Mouse (Mus musculus) midbrain, embryonic 11.5 days (tissue): ENCODE measurements around the gene Gm6525. TPM values are rescaled to one million over a fixed set of nuclear protein-coding genes. Genes with fewer than 3 reads are reported as not detected.

Source experiments
- ATAC-seq: fragments of 200-750 bp; cut with Nextera tagmentation; 2 replicates; pipeline ENCODE4 v1.8.0; 2017; ENCODE audit warnings: moderate TSS enrichment, moderate library complexity; ENCODE audit not compliant: low FRiP score
- DNase-seq: peaks from one replicate; pipeline ENCODE4 v3.0.0; 2015; ENCODE audit warnings: low spot score; ENCODE audit errors: missing footprints
- H3K27ac ChIP-seq: fragments of 300-500 bp; sonication (generic); 2 replicates; pipeline ENCODE4 v1.5.1; 2014; ENCODE audit warnings: low read depth, low read length
- H3K27me3 ChIP-seq: fragments of 300-500 bp; sonication (generic); 2 replicates; pipeline ENCODE4 v1.6.1; 2014; ENCODE audit warnings: mild to moderate bottlenecking, low read length, moderate library complexity, mixed read lengths; ENCODE audit not compliant: control insufficient read depth, insufficient read depth
- H3K36me3 ChIP-seq: fragments of 300-500 bp; sonication (generic); 2 replicates; pipeline ENCODE4 v1.6.1; 2014; ENCODE audit warnings: mild to moderate bottlenecking, low read length, moderate library complexity, mixed read lengths; ENCODE audit not compliant: control insufficient read depth, insufficient read depth
- H3K4me1 ChIP-seq: fragments of 300-500 bp; sonication (generic); 2 replicates; pipeline ENCODE4 v1.6.1; 2014; ENCODE audit warnings: low read length; ENCODE audit not compliant: control insufficient read depth, insufficient read depth
- H3K4me2 ChIP-seq: fragments of 300-500 bp; sonication (generic); 2 replicates; pipeline ENCODE4 v1.6.1; 2014; ENCODE audit warnings: mild to moderate bottlenecking, moderate library complexity
- H3K4me3 ChIP-seq: fragments of 300-500 bp; sonication (generic); 2 replicates; pipeline ENCODE4 v1.5.1; 2014; ENCODE audit warnings: low read depth, low read length
- H3K9ac ChIP-seq: fragments of 300-500 bp; sonication (generic); 2 replicates; pipeline ENCODE4 v1.6.1; 2014; ENCODE audit warnings: low read length
- H3K9me3 ChIP-seq: fragments of 300-500 bp; sonication (generic); 2 replicates; pipeline ENCODE4 v1.6.1; 2016; ENCODE audit warnings: low read length; ENCODE audit not compliant: control insufficient read depth
- WGBS: fragments of 180-500 bp; shearing (Covaris S2); extraction: QIAGEN DNeasy Blood & Tissue Kit; methylation state at CpG from one replicate; pipeline ENCODE4 v1.1.7; 2014; 5-methylcytosine and 5-hydroxymethylcytosine counted together
- polyA plus RNA-seq: library from polyadenylated mRNA; unstranded; fragments of >200 nt; fragmentation: Nextera tagmentation; extraction: Ambion mirVana; gene quantifications from 2 replicates; pipeline ENCODE4 v1.2.1, GENCODE M21; 2014

The Gm6525 gene
- polyA plus RNA-seq, 1 experiment from 2014 or later, result 0.83 TPM

GRCm38 (mm10) chr3:84136509-84136908 is 37.4 kb upstream of the Gm6525 start:
- no peak overlapping the region for H3K4me2 ChIP-seq
- no peak for ATAC-seq
- DNase-seq, result no peak
- 87% methylated on average over 7 of the region's 7 CpGs for WGBS
- H3K4me3 ChIP-seq, result no peak overlapping the region
- no peaks in the 10 kb centered on the region for H3K27me3 ChIP-seq
- H3K4me1 ChIP-seq, result no peaks in the 10 kb centered on the region
- H3K9me3 ChIP-seq, result no peaks in the 10 kb centered on the region
- no peak overlapping the region for H3K9ac ChIP-seq
- H3K27ac ChIP-seq, result no peak overlapping the region
- H3K36me3 ChIP-seq, result no peaks in the 10 kb centered on the region

DNA sequence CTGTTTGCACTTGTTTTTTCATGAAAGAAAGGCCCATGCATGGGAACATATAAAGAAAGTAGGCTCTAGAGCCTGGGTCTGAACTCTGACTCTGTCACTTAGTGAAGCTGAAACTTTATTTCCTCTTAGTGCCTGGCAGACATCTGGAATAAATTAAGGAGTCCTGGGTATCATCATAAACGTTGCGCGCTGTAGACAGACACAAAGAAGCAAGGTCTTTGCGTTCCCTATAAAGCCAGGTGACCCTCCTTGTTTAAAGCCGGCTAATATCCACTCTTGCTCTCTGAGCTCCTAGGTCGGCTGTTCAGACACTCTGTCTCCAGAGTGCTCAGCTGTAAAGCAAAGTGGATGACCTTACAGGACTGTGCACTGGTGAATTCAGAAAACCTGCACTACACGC is 33.0 kb upstream of the Gm6525 start:
- Histone ChIP-seq H3K27me3 (no peaks in the 10 kb centered on the region), H3K9ac (no peak overlapping the region), H3K36me3 (no peaks in the 10 kb centered on the region), H3K4me2 (no peak overlapping the region), H3K4me3 (no peak overlapping the region), H3K27ac (no peak overlapping the region), H3K4me1 (no peaks in the 10 kb centered on the region), H3K9me3 (no peaks in the 10 kb centered on the region)
- 86% methylated on average over 7 of the region's 7 CpGs for WGBS
- DNase-seq, result no peak
- ATAC-seq, result no peak

DNA sequence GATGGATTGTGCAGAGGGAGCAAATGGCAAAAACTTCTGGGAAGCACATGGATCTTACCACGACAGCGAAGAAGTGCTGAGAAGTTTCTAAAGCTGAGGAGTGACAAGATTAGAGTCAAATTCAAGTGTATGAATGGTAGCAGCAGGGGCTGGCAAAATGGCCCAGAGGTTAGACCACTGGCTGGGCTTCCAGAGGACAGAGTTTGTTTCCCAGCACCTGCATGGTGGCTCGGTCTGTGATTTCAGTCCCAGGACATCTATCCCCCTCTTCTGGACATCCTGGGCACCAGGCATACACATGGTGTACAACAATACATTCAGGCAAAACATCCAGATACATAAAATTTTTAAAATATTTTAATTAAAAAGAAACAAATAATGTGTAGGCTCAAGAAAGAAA is 24.1 kb upstream of the Gm6525 start:
- Histone ChIP-seq H3K9me3 (no peaks in the 10 kb centered on the region; the same call in 1 of the 2 replicates), H3K27me3 (no peaks in the 10 kb centered on the region), H3K9ac (no peak overlapping the region), H3K36me3 (no peaks in the 10 kb centered on the region), H3K4me3 (no peak overlapping the region), H3K4me1 (no peaks in the 10 kb centered on the region), H3K4me2 (no peak overlapping the region), H3K27ac (no peak overlapping the region)
- 96% methylated on average over 3 of the region's 3 CpGs for WGBS
- DNase-seq (no peak), ATAC-seq (no peak)

DNA sequence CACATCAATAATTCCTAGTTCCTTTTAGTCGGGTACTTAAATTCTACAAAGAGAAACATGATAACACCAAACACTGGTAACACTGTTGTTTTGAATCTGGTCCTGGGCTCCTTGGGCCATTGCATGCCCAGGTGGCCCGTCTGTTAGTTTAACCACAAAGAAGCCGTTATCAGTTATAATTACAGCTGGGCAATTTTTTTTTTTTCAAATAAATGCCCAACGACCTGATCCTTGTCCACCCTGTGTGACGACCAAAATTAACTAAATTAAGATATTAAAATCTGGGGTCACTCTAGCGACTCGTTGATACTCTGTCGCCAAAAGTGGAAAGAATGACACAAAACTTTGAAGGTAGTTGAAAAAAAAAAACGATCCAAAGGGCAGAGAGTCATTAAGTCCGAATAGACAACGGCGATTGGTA is 19.2 kb upstream of the Gm6525 start:
- ATAC-seq (no peak), DNase-seq (no peak)
- Histone ChIP-seq H3K9me3 (no peaks in the 10 kb centered on the region; the same call in 1 of the 2 replicates), H3K9ac (no peak overlapping the region), H3K27me3 (no peaks in the 10 kb centered on the region), H3K4me3 (peak overlapping the region; percentile 38; the same call in 1 of the 2 replicates), H3K36me3 (no peaks in the 10 kb centered on the region), H3K27ac (no peak overlapping the region), H3K4me1 (no peaks in the 10 kb centered on the region), H3K4me2 (peak overlapping the region; percentile 77)
- 19% methylated on average over 12 of the region's 12 CpGs for WGBS

DNA sequence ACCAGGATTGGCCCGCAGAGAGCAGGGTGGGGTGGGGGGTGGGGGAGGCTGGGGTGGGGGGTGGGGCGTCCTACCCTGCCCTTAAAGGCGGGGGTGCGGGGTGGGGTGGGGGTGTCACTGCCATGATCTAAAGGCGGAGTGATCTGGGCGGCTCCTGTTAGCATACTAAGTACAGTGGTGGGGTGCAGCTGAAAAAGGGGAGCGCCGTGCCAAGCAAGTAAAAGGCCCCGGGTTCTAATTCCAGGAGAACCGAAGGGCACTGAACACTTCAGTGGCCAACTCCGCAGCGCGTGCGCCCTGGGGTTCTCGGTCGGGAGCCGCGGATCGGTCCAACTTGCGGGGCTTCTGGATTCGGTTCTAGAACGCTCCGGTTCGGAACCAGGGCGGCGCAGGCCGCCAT is 18.8 kb upstream of the Gm6525 start:
- DNase-seq (no peak), ATAC-seq (peak; percentile 54)
- H3K4me1 ChIP-seq, result no peaks in the 10 kb centered on the region
- peak overlapping the region; percentile 38 for H3K4me3 ChIP-seq
- H3K9me3 ChIP-seq, result no peaks in the 10 kb centered on the region; the same call in 1 of the 2 replicates
- WGBS, result under 1% methylated on average over 25 of the region's 27 CpGs
- H3K27ac ChIP-seq, result no peak overlapping the region
- peak overlapping the region; percentile 69 for H3K9ac ChIP-seq
- H3K36me3 ChIP-seq, result no peaks in the 10 kb centered on the region
- H3K4me2 ChIP-seq, result peak overlapping the region; percentile 77
- no peaks in the 10 kb centered on the region for H3K27me3 ChIP-seq

DNA sequence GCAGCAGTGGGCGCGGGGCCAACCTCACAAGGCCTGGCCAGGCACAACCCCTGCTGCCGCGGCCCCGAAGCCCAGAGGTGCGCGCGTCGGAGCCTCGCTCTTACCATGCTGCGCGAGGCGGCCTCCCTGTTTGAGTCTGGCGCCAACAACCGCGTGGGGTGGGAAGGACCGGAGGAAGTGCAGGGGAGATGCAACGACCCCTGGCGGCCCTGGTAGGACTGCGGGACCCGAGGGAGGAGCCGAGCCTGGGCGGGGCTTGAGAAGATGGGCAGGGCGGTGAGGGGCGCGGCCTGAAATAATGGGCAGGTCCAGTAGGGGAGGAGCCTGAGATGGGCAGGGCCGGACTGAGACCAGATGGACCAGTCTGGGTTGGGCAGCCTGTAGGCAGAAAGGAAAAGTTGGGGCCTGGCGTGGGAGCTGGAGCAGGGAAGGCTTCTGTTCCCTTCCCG is 18.3 kb upstream of the Gm6525 start, which contains the start of gene Mnd1:
Gene Mnd1 (minus strand): TSS at position 229 of the 449 bp plus-strand sequence.
- Histone ChIP-seq H3K36me3 (no peaks in the 10 kb centered on the region), H3K4me3 (peak within 1 kb of the TSS; percentile 38), H3K9me3 (no peaks in the 10 kb centered on the region; the same call in 1 of the 2 replicates), H3K4me2 (peak within 1 kb of the TSS; percentile 77), H3K4me1 (no peaks in the 10 kb centered on the region), H3K27me3 (no peaks in the 10 kb centered on the region), H3K9ac (peak within 1 kb of the TSS; percentile 69), H3K27ac (no peak within 1 kb of the TSS)
- peak; percentile 99 for DNase-seq
- peak; percentile 99 for ATAC-seq
- WGBS, result 1% methylated on average over 29 of the region's 29 CpGs

DNA sequence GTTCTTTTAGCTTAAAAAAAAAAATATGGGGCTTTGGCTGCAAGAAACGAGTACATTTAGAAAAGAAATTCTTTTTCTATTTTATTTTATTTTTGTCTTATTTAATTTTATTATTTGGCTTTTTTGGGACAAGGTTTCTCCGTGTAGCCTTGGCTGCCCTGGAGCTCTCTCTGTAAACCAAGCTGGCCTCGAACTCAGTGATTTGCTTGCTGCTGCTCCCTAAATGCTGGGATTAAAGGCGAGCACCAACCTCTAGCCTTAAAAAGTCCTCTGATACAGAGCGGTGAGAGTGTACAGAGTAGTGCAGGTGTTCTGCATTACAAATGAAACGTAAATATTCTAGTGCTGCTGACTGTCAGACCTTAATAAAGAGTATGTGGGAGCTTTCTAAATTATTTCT is 17.8 kb upstream of the Gm6525 start:
- ATAC-seq (0 out of 2 replicates have a peak, but pooled peaks have one; percentile 13), DNase-seq (no peak)
- H3K4me3 ChIP-seq, result no peak overlapping the region
- peak overlapping the region; percentile 6; the same call in 1 of the 2 replicates for H3K4me2 ChIP-seq
- H3K36me3 ChIP-seq, result no peaks in the 10 kb centered on the region
- WGBS, result 53% methylated on average over 6 of the region's 6 CpGs
- H3K27me3 ChIP-seq, result no peaks in the 10 kb centered on the region
- H3K9ac ChIP-seq, result no peak overlapping the region
- no peaks in the 10 kb centered on the region for H3K9me3 ChIP-seq
- no peaks in the 10 kb centered on the region for H3K4me1 ChIP-seq
- H3K27ac ChIP-seq, result no peak overlapping the region

GRCm38 (mm10) chr3:84157011-84157410 is 16.9 kb upstream of the Gm6525 start:
- no peaks in the 10 kb centered on the region for H3K9me3 ChIP-seq
- H3K36me3 ChIP-seq, result 0 out of 2 replicates have a peak, but pooled peaks cover 2% of the 10 kb centered on the region
- H3K27me3 ChIP-seq, result no peaks in the 10 kb centered on the region
- no peak overlapping the region for H3K27ac ChIP-seq
- DNase-seq, result no peak
- H3K4me1 ChIP-seq, result no peaks in the 10 kb centered on the region
- no peak overlapping the region for H3K9ac ChIP-seq
- ATAC-seq, result no peak
- H3K4me3 ChIP-seq, result no peak overlapping the region
- no peak overlapping the region for H3K4me2 ChIP-seq
- WGBS, result 66% methylated on average over 4 of the region's 4 CpGs

DNA sequence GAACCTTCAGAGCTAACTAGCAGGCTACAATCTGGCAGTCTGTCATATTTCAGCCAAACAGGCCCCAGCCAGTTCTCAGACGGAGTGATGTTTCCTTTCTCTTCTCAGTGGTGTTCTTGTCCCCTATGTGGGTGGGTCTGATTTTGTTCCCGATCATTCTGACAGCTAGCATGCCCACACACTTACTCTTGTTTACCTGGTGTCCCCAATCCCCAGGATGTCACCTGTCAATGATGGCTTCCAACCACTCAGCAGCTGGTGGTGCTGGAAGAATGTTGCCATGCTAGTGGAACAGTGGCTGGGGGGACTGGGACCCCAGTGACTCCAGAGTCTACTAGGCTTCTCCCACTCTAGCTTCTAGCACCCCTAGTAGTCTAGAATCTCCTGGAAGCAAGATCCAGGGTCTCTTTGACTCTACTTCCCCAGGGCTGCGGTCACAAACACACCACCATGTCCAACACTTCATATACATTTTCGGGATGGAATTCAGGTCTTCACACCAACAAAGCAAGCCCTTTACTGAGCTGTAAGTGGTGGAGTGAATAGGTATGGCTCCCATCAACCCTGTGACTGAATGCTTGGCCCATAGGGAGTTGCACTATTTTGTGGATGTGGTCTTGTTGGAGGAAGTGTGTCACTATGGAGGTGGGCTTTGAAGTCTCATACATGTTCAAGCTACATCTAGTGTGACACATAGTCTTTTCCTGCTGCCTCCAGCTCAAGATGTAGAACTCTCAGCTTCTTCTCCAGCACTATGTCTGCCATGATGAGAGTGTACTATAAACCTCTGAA is 16.1 kb upstream of the Gm6525 start:
- 89% methylated on average over 4 of the region's 4 CpGs for WGBS
- Histone ChIP-seq H3K27me3 (no peaks in the 10 kb centered on the region), H3K9me3 (no peaks in the 10 kb centered on the region), H3K27ac (no peak overlapping the region), H3K4me2 (no peak overlapping the region), H3K36me3 (0 out of 2 replicates have a peak, but pooled peaks cover 2% of the 10 kb centered on the region), H3K4me3 (no peak overlapping the region), H3K9ac (no peak overlapping the region), H3K4me1 (no peaks in the 10 kb centered on the region)
- no peak for ATAC-seq
- DNase-seq, result peak; percentile 88
